Mouse (Mus musculus) hindbrain, embryonic 16.5 days (tissue): Measurements from ENCODE around the gene Krt81. TPM values are rescaled to one million over a fixed set of nuclear protein-coding genes. Genes with fewer than 3 reads are reported as not detected.

Experiments
- ATAC-seq: fragments of 200-750 bp; cut with Nextera tagmentation; 2 replicates; pipeline ENCODE4 v1.8.0; 2017; ENCODE audit warnings: moderate TSS enrichment, moderate library complexity
- H3K27ac ChIP-seq: fragments of 300-500 bp; sonication (generic); 2 replicates; pipeline ENCODE4 v1.5.1; 2014; ENCODE audit warnings: low read depth, mild to moderate bottlenecking, control low read depth, low read length, moderate library complexity
- H3K27me3 ChIP-seq: fragments of 300-500 bp; sonication (generic); replicated peaks from 2 replicates; pipeline ENCODE4 v1.6.1; 2014; ENCODE audit warnings: low read length; ENCODE audit not compliant: control insufficient read depth, insufficient read depth
- H3K36me3 ChIP-seq: fragments of 300-500 bp; sonication (generic); 2 replicates; pipeline ENCODE4 v1.6.1; 2014; ENCODE audit warnings: mild to moderate bottlenecking, low read length, moderate library complexity, mixed read lengths; ENCODE audit not compliant: control insufficient read depth, insufficient read depth
- H3K4me1 ChIP-seq: fragments of 300-500 bp; sonication (generic); 2 replicates; pipeline ENCODE4 v1.6.1; 2014; ENCODE audit warnings: low read depth, low read length; ENCODE audit not compliant: control insufficient read depth, insufficient read depth
- H3K4me2 ChIP-seq: fragments of 300-500 bp; sonication (generic); 2 replicates; pipeline ENCODE4 v1.6.1; 2014; ENCODE audit warnings: mild to moderate bottlenecking, low read length, control low read depth, moderate library complexity
- H3K4me3 ChIP-seq: fragments of 300-500 bp; sonication (generic); 2 replicates; pipeline ENCODE4 v1.5.1; 2014; ENCODE audit warnings: mild to moderate bottlenecking, low read length, control low read depth, moderate library complexity
- H3K9ac ChIP-seq: fragments of 300-500 bp; sonication (generic); 2 replicates; pipeline ENCODE4 v1.6.1; 2014; ENCODE audit warnings: low read depth, mild to moderate bottlenecking, control low read depth, low read length, moderate library complexity
- H3K9me3 ChIP-seq: fragments of 300-500 bp; sonication (generic); 2 replicates; pipeline ENCODE4 v1.6.1; 2014; ENCODE audit warnings: mild to moderate bottlenecking, low read length, moderate library complexity; ENCODE audit not compliant: control insufficient read depth
- WGBS: fragments of 180-500 bp; shearing (Covaris S2); extraction: QIAGEN DNeasy Blood & Tissue Kit; methylation state at CpG from one replicate; pipeline ENCODE4 v1.1.7; 2014; 5-methylcytosine and 5-hydroxymethylcytosine counted together
- polyA plus RNA-seq: library from polyadenylated mRNA; unstranded; fragments of >200 nt; fragmentation: Nextera tagmentation; extraction: Ambion mirVana; gene quantifications from 2 replicates; pipeline ENCODE4 v1.2.1, GENCODE M21; 2015

The Krt81 gene
- 0.20 TPM in 1 of 2 replicates, not detected in the other for polyA plus RNA-seq

DNA sequence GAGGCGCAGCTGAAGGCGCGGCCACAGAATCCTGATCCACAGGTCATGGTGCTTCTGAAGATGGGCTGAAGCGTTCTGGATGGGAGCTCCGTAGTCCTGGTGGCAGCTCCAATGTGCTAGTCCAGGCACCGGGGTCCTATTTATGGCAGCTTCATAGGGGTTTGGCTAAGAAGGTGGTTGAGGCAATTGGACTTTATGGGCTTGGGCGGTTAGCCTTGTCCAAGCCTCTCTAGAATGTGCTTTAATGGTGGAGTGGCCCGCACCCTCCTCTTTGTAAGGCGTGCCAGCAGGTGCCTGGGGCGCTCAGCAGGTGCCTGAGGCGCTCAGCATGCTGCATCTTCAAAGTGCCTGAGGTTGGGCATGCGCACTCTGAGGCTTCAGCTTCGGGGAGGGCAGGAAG is at the start of gene Krt81:
Gene Krt81, minus strand, starts transcription at position 101 of the 400 bp plus-strand sequence.
- H3K4me2 ChIP-seq = no peak within 1 kb of the TSS
- no peaks in the 10 kb centered on the region for H3K36me3 ChIP-seq
- no peaks in the 10 kb centered on the region for H3K27me3 ChIP-seq
- H3K4me1 ChIP-seq = no peaks in the 10 kb centered on the region
- no peak within 1 kb of the TSS for H3K9ac ChIP-seq
- 88% methylated on average over 13 of the region's 13 CpGs for WGBS
- H3K4me3 ChIP-seq = no peak within 1 kb of the TSS
- no peaks in the 10 kb centered on the region for H3K9me3 ChIP-seq
- H3K27ac ChIP-seq = no peak within 1 kb of the TSS
- no peak for ATAC-seq

DNA sequence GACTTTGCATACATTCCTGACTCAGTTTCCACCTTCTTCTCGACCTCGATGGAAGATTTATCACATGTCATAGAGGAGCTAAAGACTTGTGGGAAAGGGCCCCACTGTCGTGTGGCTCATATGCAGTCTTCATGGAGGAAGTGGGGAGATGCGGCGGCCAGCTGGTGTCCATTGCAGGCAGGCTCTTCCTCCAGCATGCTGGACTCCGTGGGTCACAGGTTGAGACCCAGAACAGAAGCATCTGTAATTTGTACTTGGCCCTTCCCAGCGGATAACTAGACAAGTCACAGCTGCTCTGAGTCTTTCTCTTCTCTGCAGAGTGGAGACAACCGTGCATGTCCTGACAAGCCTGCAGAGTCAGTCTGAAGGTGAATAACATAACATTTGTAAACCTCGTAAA is 44.7 kb upstream of the Krt81 start:
- no peak for ATAC-seq
- Histone ChIP-seq H3K9ac (no peak overlapping the region), H3K4me1 (no peaks in the 10 kb centered on the region), H3K36me3 (no peaks in the 10 kb centered on the region), H3K9me3 (no peaks in the 10 kb centered on the region), H3K4me2 (no peak overlapping the region), H3K4me3 (no peak overlapping the region), H3K27me3 (no peaks in the 10 kb centered on the region), H3K27ac (no peak overlapping the region)
- 86% methylated on average over 9 of the region's 9 CpGs for WGBS

DNA sequence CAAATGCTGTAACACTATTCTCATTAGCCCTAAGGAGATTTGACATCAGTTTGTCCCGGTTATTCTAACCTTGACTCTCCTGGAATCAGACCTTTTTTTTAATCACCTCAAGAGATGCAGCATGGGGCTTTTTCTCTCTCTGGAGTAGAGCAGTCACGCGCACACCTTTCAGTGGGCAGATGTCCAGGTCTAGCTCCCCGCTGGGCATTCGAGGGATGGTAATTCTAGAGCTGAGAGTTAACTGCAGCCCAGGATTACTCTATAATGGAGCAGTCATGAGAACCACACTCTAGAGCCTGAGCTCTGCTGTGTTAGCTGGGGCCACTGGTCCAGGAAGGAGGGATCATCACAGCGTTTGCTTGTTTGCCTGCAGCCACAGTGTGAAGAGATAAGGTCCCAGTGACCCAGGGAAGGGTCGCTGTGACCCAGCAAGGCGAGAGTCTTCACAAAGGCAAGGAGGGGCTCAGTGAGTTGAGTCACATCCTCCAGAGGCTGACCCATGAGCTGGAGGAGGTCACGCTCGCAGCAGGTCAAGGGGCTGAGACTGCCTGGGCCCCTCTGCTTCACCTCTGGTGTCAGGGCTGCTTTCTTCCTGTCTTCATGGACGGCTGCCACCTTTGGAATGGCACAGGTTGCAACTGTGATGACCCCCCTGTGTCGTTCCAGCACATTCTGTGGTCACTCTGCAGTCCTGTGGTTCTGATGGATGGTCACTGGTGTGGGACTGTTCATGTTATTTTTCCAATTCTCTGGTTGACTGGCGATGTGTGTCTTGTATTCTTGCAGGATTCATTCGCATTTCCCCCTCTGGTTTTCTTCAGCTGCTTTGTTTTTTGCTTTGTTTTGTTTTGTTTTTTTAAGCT is 43.6 kb upstream of the Krt81 start:
- no peaks in the 10 kb centered on the region for H3K4me1 ChIP-seq
- no peak for ATAC-seq
- no peaks in the 10 kb centered on the region for H3K27me3 ChIP-seq
- no peaks in the 10 kb centered on the region for H3K36me3 ChIP-seq
- no peak overlapping the region for H3K27ac ChIP-seq
- H3K4me3 ChIP-seq = no peak overlapping the region
- no peak overlapping the region for H3K4me2 ChIP-seq
- no peak overlapping the region for H3K9ac ChIP-seq
- H3K9me3 ChIP-seq = no peaks in the 10 kb centered on the region
- WGBS = 53% methylated on average over 14 of the region's 14 CpGs

DNA sequence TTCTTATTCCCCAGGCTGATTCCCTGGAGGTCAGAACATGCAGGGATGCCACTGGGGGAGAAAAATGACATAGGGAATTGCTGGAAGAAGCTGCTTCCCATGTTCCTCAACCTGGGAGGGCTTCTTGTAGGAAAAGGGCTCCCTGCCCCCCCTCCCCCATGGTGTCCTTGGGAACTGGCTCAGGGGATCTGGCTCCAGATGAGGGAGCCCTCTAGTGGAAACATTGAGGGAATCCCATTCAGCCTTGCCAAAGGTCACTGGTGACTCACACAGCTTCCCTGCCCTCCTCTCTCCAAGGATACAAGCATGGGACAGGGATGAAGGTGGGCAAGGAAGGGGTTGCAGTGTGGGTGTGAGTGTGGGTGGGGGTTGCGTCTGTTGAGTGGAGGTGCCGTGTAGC is 33.6 kb upstream of the Krt81 start:
- WGBS = 83% methylated on average over 2 of the region's 2 CpGs
- no peak overlapping the region for H3K4me2 ChIP-seq
- H3K4me1 ChIP-seq = no peaks in the 10 kb centered on the region
- H3K27me3 ChIP-seq = no peaks in the 10 kb centered on the region
- H3K4me3 ChIP-seq = no peak overlapping the region
- no peaks in the 10 kb centered on the region for H3K36me3 ChIP-seq
- no peak for ATAC-seq
- H3K27ac ChIP-seq = no peak overlapping the region
- no peaks in the 10 kb centered on the region for H3K9me3 ChIP-seq
- no peak overlapping the region for H3K9ac ChIP-seq

DNA sequence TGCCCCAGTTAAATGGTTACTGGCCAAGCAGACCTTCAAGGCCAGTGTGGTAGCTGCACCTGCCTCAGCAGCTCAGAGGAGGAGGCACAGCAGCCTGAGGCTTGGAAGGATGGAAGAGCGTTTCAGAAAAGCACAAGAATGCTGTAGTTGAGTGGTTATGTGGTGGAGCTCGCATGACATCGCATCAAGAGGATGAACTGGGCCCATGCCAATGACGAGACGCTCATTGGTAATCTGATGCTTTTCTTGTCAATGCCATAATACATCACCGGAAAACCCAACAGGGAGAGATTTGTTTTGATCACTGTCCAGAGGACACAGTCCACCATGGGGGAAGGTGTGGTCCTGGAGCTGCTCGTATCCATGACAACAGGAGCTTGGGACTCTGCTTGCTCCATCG is 31.7 kb upstream of the Krt81 start:
- Histone ChIP-seq H3K4me3 (no peak overlapping the region), H3K27me3 (no peaks in the 10 kb centered on the region), H3K4me2 (no peak overlapping the region), H3K9me3 (no peaks in the 10 kb centered on the region), H3K27ac (no peak overlapping the region), H3K4me1 (no peaks in the 10 kb centered on the region), H3K9ac (no peak overlapping the region), H3K36me3 (no peaks in the 10 kb centered on the region)
- ATAC-seq = no peak
- WGBS = 84% methylated on average over 8 of the region's 8 CpGs

DNA sequence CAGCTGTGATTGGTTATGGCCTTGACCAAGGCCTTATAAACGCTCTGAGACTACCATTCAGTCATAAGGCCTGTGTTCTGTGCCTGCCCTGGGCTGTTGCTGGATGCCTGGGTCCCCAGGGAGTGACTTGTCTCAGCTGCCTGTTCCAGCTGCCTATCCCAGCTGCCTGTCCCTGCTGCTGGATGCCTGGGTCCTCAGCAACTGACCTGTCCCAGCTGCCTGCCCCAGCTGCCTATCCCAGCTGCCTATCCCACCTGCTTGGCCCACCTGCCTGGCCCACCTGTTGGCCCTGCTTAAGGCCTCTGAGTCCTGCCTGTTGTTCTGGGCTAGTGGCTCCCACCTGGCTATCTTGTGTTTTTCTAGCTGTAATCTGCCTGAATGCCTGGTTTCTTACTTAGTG is 30.7 kb upstream of the Krt81 start:
- WGBS = 50% methylated on average over 1 of the region's 1 CpGs
- no peak overlapping the region for H3K27ac ChIP-seq
- H3K4me2 ChIP-seq = no peak overlapping the region
- H3K9me3 ChIP-seq = no peaks in the 10 kb centered on the region
- ATAC-seq = no peak
- H3K27me3 ChIP-seq = no peaks in the 10 kb centered on the region
- no peaks in the 10 kb centered on the region for H3K36me3 ChIP-seq
- no peak overlapping the region for H3K4me3 ChIP-seq
- H3K4me1 ChIP-seq = no peaks in the 10 kb centered on the region
- H3K9ac ChIP-seq = no peak overlapping the region

DNA sequence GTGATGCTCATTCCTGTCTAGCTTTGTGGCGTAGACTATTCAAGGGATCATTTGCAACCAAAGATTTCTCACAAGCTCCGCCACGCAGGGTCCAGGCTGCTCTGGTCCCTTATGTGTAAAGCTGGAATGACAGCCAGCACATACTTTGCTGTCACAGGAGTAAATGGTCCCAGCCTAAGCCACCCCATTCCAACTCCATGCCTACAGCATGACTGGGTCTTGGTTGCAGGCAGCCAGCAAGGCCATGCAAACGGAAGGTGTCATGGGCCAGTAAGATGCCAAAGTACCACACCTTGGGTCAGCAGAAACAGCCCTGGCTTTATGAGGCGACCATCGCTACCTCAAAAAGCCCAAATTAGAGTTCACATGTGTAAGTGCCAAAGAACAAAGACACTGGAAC is 30.2 kb upstream of the Krt81 start:
- Histone ChIP-seq H3K9ac (no peak overlapping the region), H3K4me2 (no peak overlapping the region), H3K36me3 (no peaks in the 10 kb centered on the region), H3K9me3 (no peaks in the 10 kb centered on the region), H3K4me3 (no peak overlapping the region), H3K27me3 (no peaks in the 10 kb centered on the region), H3K4me1 (no peaks in the 10 kb centered on the region), H3K27ac (no peak overlapping the region)
- WGBS = 97% methylated on average over 6 of the region's 6 CpGs
- no peak for ATAC-seq

DNA sequence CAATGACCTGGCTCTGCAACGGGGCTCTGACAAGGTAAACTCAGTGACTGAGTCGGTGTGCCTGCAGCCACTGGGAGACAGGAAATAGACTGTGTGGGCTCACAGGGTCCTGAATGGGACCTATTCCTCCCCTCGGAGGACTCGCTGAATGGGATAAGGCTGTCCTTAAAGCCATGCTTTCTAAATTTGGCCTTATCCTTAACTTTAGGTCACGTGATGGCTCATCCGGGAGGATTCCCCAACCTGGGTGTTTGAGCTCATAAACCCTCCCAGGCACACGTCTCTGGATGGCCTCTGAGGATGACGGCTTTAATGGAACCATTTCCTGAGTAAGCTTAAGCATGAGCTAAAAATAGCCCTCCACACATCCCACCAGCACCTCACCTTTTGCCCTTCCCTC is 29.2 kb upstream of the Krt81 start:
- no peaks in the 10 kb centered on the region for H3K27me3 ChIP-seq
- H3K4me2 ChIP-seq = no peak overlapping the region
- no peak overlapping the region for H3K4me3 ChIP-seq
- 72% methylated on average over 8 of the region's 8 CpGs for WGBS
- ATAC-seq = no peak
- H3K4me1 ChIP-seq = no peaks in the 10 kb centered on the region
- no peak overlapping the region for H3K9ac ChIP-seq
- no peak overlapping the region for H3K27ac ChIP-seq
- no peaks in the 10 kb centered on the region for H3K36me3 ChIP-seq
- no peaks in the 10 kb centered on the region for H3K9me3 ChIP-seq

DNA sequence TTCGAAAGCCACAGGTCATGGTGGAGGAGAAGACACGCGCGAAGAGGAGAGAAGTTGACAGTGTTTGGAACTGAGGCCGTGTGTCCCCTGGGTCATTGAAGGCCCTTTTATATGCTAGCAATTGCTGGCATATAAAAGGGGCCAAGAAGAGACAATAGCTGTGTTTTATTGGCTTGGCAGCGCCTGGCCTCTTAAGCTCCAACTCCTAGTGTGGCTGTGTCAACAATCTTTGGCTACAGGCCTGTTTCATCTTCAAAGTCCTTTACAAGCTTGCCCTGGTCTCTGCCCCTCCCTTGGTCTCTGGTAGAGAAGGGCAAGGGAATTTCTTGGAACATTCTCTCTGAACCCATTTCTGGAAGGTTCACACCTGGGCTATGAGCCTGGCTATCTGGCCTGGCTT is 27.9 kb upstream of the Krt81 start, which contains the start of gene Krt83:
Gene Krt83, minus strand, starts transcription at position 82 of the 400 bp plus-strand sequence.
- Histone ChIP-seq H3K4me3 (no peak within 1 kb of the TSS), H3K9me3 (no peaks in the 10 kb centered on the region), H3K9ac (no peak within 1 kb of the TSS), H3K27me3 (no peaks in the 10 kb centered on the region), H3K36me3 (no peaks in the 10 kb centered on the region), H3K27ac (no peak within 1 kb of the TSS), H3K4me1 (no peaks in the 10 kb centered on the region), H3K4me2 (no peak within 1 kb of the TSS)
- 60% methylated on average over 6 of the region's 6 CpGs for WGBS
- ATAC-seq = no peak
